Mouse (Mus musculus) thymus, postnatal 25 days (tissue): ENCODE measurements around the gene Spire2.
"Not testable (repeated sequence)": the region's sequence is repeated elsewhere in the genome, so short reads cannot be mapped to it uniquely, and the experiment has no call there.

Experiments
- DNase-seq: peaks from one replicate; pipeline ENCODE4 v3.0.0; 2022

The Spire2 gene

GRCm38 (mm10) chr8:123332262-123333090 is at the start of gene Spire2:
Gene Spire2 (plus strand): TSS chr8:123332713.
- DNase-seq, result peak; percentile 89

GRCm38 (mm10) chr8:123282994-123283393 is 49.5 kb upstream of the Spire2 start:
- DNase-seq, result not testable (repeated sequence)

- DNase-seq, result no peak
Measured at GRCm38 (mm10) chr8:123283991-123284390, 48.5 kb upstream of the Spire2 start.

GRCm38 (mm10) chr8:123284493-123284892 is 48.0 kb upstream of the Spire2 start:
- DNase-seq, result no peak

GRCm38 (mm10) chr8:123287362-123287761 is 45.2 kb upstream of the Spire2 start:
- DNase-seq, result no peak

GRCm38 (mm10) chr8:123290166-123290565 is 42.3 kb upstream of the Spire2 start:
- DNase-seq, result peak; percentile 22

GRCm38 (mm10) chr8:123290679-123291078 is 41.8 kb upstream of the Spire2 start:
- DNase-seq, result no peak

- DNase-seq, result no peak
Measured at GRCm38 (mm10) chr8:123291716-123292115, 40.8 kb upstream of the Spire2 start.

- DNase-seq, result no peak
Measured at GRCm38 (mm10) chr8:123292281-123292680, 40.2 kb upstream of the Spire2 start.

- no peak for DNase-seq
Measured at GRCm38 (mm10) chr8:123292785-123293184, 39.7 kb upstream of the Spire2 start.

- DNase-seq, result no peak
Measured at GRCm38 (mm10) chr8:123298301-123298700, 34.2 kb upstream of the Spire2 start.

GRCm38 (mm10) chr8:123308738-123309137 is 23.8 kb upstream of the Spire2 start:
- no peak for DNase-seq

- no peak for DNase-seq
Measured at GRCm38 (mm10) chr8:123317781-123318466, 14.6 kb upstream of the Spire2 start.

- peak; percentile 96 for DNase-seq
Measured at GRCm38 (mm10) chr8:123318467-123318911, 14.0 kb upstream of the Spire2 start, which contains the start of gene Fanca. Gene Fanca (minus strand): TSS chr8:123318576.

- DNase-seq, result peak; percentile 46
Measured at GRCm38 (mm10) chr8:123319522-123320164, 12.9 kb upstream of the Spire2 start.

- no peak for DNase-seq
Measured at GRCm38 (mm10) chr8:123328552-123328951, 4.0 kb upstream of the Spire2 start.

- DNase-seq, result no peak
Measured at GRCm38 (mm10) chr8:123329350-123329749, 3.2 kb upstream of the Spire2 start.

GRCm38 (mm10) chr8:123329961-123330360 is 2.6 kb upstream of the Spire2 start:
- DNase-seq, result no peak

GRCm38 (mm10) chr8:123330701-123331100 is 1.8 kb upstream of the Spire2 start:
- DNase-seq, result no peak

- DNase-seq, result no peak
Measured at GRCm38 (mm10) chr8:123331301-123331700, 1.2 kb upstream of the Spire2 start.

GRCm38 (mm10) chr8:123331810-123332209 is 703 bp upstream of the Spire2 start:
- no peak for DNase-seq

- DNase-seq, result no peak
Measured at GRCm38 (mm10) chr8:123333091-123333587, 626 bp downstream of the Spire2 start.

GRCm38 (mm10) chr8:123333864-123334263 is 1.4 kb downstream of the Spire2 start:
- no peak for DNase-seq
